ENCODE assay signal across 11 mouse cellular contexts in the genomic region with DNA sequence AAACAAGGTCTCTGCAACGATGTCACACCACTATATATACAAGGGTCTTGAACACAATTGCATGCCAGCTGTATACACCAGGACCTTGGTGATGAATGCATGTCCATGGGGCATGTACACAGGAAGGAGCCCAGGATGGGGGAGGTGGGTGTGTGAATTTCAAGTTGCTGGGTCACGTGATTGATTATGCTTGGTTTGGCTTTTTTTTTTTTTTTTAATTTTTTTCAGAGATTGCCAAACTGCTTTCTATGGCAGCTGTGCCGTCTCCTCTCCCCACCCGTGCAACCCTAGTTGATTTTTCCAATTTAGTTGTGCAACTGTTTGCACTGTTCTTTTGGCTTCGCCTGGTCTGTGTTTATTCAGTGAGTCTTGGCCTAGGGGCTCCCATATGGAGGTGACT. TPM values are rescaled to one million over a fixed set of nuclear protein-coding genes. Genes with fewer than 3 reads are reported as not detected.
DNase-seq lines count a peak whose midpoint lies in the region; ATAC-seq and TF ChIP-seq lines count a peak whose summit lies in the region.
"Had no signal": no experiment of that assay in that cellular context is flagged by ENCODE, and none has a peak within 500 bp of the region (broad histone marks: within the 10 kb centered on the region; RNA-seq: fewer than 3 reads in every experiment).

No protein-coding gene starts in this region.

- no peak for TF ChIP-seq RAD21 in MEL (IDR thresholded peaks at IDR 0.05; ENCODE audit: low read depth, low read length)

- H3K79me2 ChIP-seq in MEL (ENCODE audit: control insufficient read depth, insufficient read depth, low read length, poor library complexity): no peaks in the 10 kb centered on the region

- no peak for TF ChIP-seq EP300 in MEL (IDR thresholded peaks at IDR 0.05; ENCODE audit: low read depth in 1 of 2, low read length in 2 of 2)
- peak; percentile 58; the same call in 1 of the 2 replicates for TF ChIP-seq EP300 in lung, postnatal 0 days (IDR thresholded peaks at IDR 0.05)

- no peak for TF ChIP-seq POLR2A in MEL (IDR thresholded peaks at IDR 0.05; ENCODE audit: control insufficient read depth in 1 of 2, insufficient read depth in 1 of 2, low read depth in 1 of 2, low read length in 2 of 2, poor library complexity in 1 of 2)

- ATAC-seq in intestine, embryonic 14.5 days (replicated peaks; ENCODE audit: low FRiP score, low TSS enrichment, low read depth): no peak
- no peak for ATAC-seq in intestine, postnatal 0 days
- ATAC-seq in granulocyte monocyte progenitor cell, adult 5-6 weeks (replicated peaks; ENCODE audit: poor library complexity, severe bottlenecking): peak; percentile 19; the same call in 1 of the 2 replicates
- peak; percentile 44 for ATAC-seq in lung, postnatal 0 days
- ATAC-seq in inflammation-experienced regulatory T-cells, adult 6 months: no peak

- no peak overlapping the region for H3K4me3 ChIP-seq in intestine, embryonic 14.5 days (ENCODE audit: low read depth, low read length)
- no peak overlapping the region for H3K4me3 ChIP-seq in intestine, postnatal 0 days (ENCODE audit: low read depth, low read length)
- H3K4me3 ChIP-seq in MEL (ENCODE audit: control insufficient read depth in 1 of 2, insufficient read depth in 1 of 2, low read depth in 2 of 2, low read length in 2 of 2): no peak overlapping the region
- no peak overlapping the region for H3K4me3 ChIP-seq in lung, postnatal 0 days (ENCODE audit: low read depth, low read length)

- no peak for DNase-seq in intestine, embryonic 14.5 days (ENCODE audit: low spot score)
- no peak for DNase-seq in MEL (ENCODE audit: low read depth, low spot score)
- DNase-seq in lung, postnatal 0 days (ENCODE audit: low spot score): peak; percentile 90
- no peak for DNase-seq in thymus, postnatal 36 days
- no peak for DNase-seq in adrenal gland, postnatal 36 days
- DNase-seq: cerebellum, adult 18-20 months; gastrocnemius, postnatal 10 days; thymus, adult 18-20 months had no signal

- no peak overlapping the region for H3K4me2 ChIP-seq in intestine, embryonic 14.5 days (ENCODE audit: low read length)
- H3K4me2 ChIP-seq in intestine, postnatal 0 days (replicated peaks; ENCODE audit: low read depth): no peak overlapping the region
- H3K4me2 ChIP-seq in lung, postnatal 0 days (replicated peaks; ENCODE audit: low read depth, low read length): no peak overlapping the region

- no peak overlapping the region for H3K9ac ChIP-seq in intestine, embryonic 14.5 days (ENCODE audit: low read length)
- no peak overlapping the region for H3K9ac ChIP-seq in intestine, postnatal 0 days (ENCODE audit: low read depth, low read length)
- H3K9ac ChIP-seq in MEL (ENCODE audit: control insufficient read depth, low read depth, low read length, poor library complexity, severe bottlenecking): no peak overlapping the region
- no peak overlapping the region for H3K9ac ChIP-seq in lung, postnatal 0 days (replicated peaks; ENCODE audit: low read depth)

- H3K27ac ChIP-seq in intestine, embryonic 14.5 days (ENCODE audit: low read depth): peak overlapping the region; percentile 77
- H3K27ac ChIP-seq in intestine, postnatal 0 days (ENCODE audit: low read depth, low read length): no peak overlapping the region
- H3K27ac ChIP-seq in MEL (ENCODE audit: control insufficient read depth, low read depth, low read length): no peak overlapping the region
- peak overlapping the region; percentile 96 for H3K27ac ChIP-seq in lung, postnatal 0 days (ENCODE audit: low read length)

- H3K4me1 ChIP-seq in intestine, embryonic 14.5 days (replicated peaks; ENCODE audit: control insufficient read depth, insufficient read depth, low read length): peaks cover 47% of the 10 kb centered on the region
- H3K4me1 ChIP-seq in intestine, postnatal 0 days (replicated peaks; ENCODE audit: control insufficient read depth, insufficient read depth, low read length): 0 out of 2 replicates have a peak, but pooled peaks cover 3% of the 10 kb centered on the region
- H3K4me1 ChIP-seq in MEL (ENCODE audit: control insufficient read depth in 1 of 2, insufficient read depth in 2 of 2, low read length in 2 of 2): no peaks in the 10 kb centered on the region
- peaks cover 41% of the 10 kb centered on the region for H3K4me1 ChIP-seq in lung, postnatal 0 days (ENCODE audit: insufficient read depth, low read depth, low read length)

- no peak for TF ChIP-seq CTCF in intestine, postnatal 0 days (IDR thresholded peaks at IDR 0.05; ENCODE audit: low read depth)
- no peak for TF ChIP-seq CTCF in MEL (IDR thresholded peaks at IDR 0.05 in 2 of 3, conservative IDR thresholded peaks at IDR 0.05 in 1 of 3; ENCODE audit: control insufficient read depth in 1 of 3, insufficient read depth in 1 of 3, low read depth in 2 of 3, low read length in 3 of 3, poor library complexity in 1 of 3, severe bottlenecking in 1 of 3)
- no peak for TF ChIP-seq CTCF in lung, postnatal 0 days (IDR thresholded peaks at IDR 0.05)

- WGBS in intestine, embryonic 14.5 days: 48% methylated on average over 5 of the region's 5 CpGs
- 48% methylated on average over 5 of the region's 5 CpGs for WGBS in intestine, postnatal 0 days
- 30% methylated on average over 5 of the region's 5 CpGs for WGBS in lung, postnatal 0 days

- H3K36me3 ChIP-seq in intestine, embryonic 14.5 days (ENCODE audit: control insufficient read depth, insufficient read depth, low read length): no peaks in the 10 kb centered on the region
- H3K36me3 ChIP-seq in intestine, postnatal 0 days (ENCODE audit: control insufficient read depth, insufficient read depth): no peaks in the 10 kb centered on the region
- no peaks in the 10 kb centered on the region for H3K36me3 ChIP-seq in MEL (ENCODE audit: control insufficient read depth in 1 of 2, insufficient read depth in 2 of 2, low read length in 2 of 2)
- no peaks in the 10 kb centered on the region for H3K36me3 ChIP-seq in lung, postnatal 0 days (ENCODE audit: insufficient read depth, low read length)

- H3K27me3 ChIP-seq in intestine, embryonic 14.5 days (replicated peaks; ENCODE audit: control insufficient read depth, insufficient read depth, low read length): no peaks in the 10 kb centered on the region
- H3K27me3 ChIP-seq in intestine, postnatal 0 days (replicated peaks; ENCODE audit: control insufficient read depth, insufficient read depth, low read length): no peaks in the 10 kb centered on the region
- H3K27me3 ChIP-seq in MEL (ENCODE audit: control insufficient read depth in 1 of 2, insufficient read depth in 2 of 2, low read length in 2 of 2): no peaks in the 10 kb centered on the region
- no peaks in the 10 kb centered on the region for H3K27me3 ChIP-seq in lung, postnatal 0 days (replicated peaks; ENCODE audit: insufficient read depth, low read length)

- H3K9me3 ChIP-seq in intestine, embryonic 14.5 days (ENCODE audit: control insufficient read depth, low read length): no peaks in the 10 kb centered on the region
- no peaks in the 10 kb centered on the region for H3K9me3 ChIP-seq in intestine, postnatal 0 days (ENCODE audit: control insufficient read depth)
- no peaks in the 10 kb centered on the region for H3K9me3 ChIP-seq in MEL (replicated peaks; ENCODE audit: insufficient read depth, low read length)
- no peaks in the 10 kb centered on the region for H3K9me3 ChIP-seq in lung, postnatal 0 days (ENCODE audit: low read length)

TF ChIP-seq in MEL, 35 proteins besides CTCF, POLR2A, EP300 and RAD21 (continues in another document):
- TF ChIP-seq MAX (IDR thresholded peaks at IDR 0.05; ENCODE audit: low read length) (no peak), E2F4 (IDR thresholded peaks at IDR 0.05; ENCODE audit: borderline replicate concordance, low read depth, low read length) (no peak)

RNA-seq across cellular contexts. Expression of gene Gadd45b, which starts 32.7 kb away (rescaled TPM):
- 18.2 and 21.2 TPM in 2 replicates for polyA plus RNA-seq in intestine, embryonic 14.5 days (2014; fragmentation: Nextera tagmentation; extraction: Ambion mirVana)
- 19.9 and 20.1 TPM in 2 replicates for polyA plus RNA-seq in intestine, postnatal 0 days (2015; fragmentation: Nextera tagmentation; extraction: Ambion mirVana)
- total RNA-seq in MEL (2012; rRNA removed): 13.3 and 13.4 TPM in 2 replicates
- polyA plus RNA-seq in MEL (2012; ENCODE audit: insufficient read depth in 1 of 2, insufficient read length in 2 of 2, low read depth in 1 of 2, low replicate concordance in 2 of 2, missing spikeins in 1 of 2): 10 to 100 TPM in 1 of 2 experiments, not detected in 1; 10.1 TPM
- 20.1 and 21.5 TPM in 2 replicates for total RNA-seq in granulocyte monocyte progenitor cell, adult 5-6 weeks (2014; fragmentation: Nextera tagmentation)
- 25.6 and 27.6 TPM in 2 replicates for total RNA-seq in granulocyte monocyte progenitor cell, adult 5-6 weeks (2017)
- 131 and 145 TPM in 2 replicates for polyA plus RNA-seq in lung, postnatal 0 days (2015; fragmentation: Nextera tagmentation; extraction: Ambion mirVana)
- 10 to 100 TPM; 26.4 to 51.5 (median 39.3) TPM for polyA plus RNA-seq in inflammation-experienced regulatory T-cells, adult 6 months (2017; shearing (Covaris generic))
- total RNA-seq in adrenal gland, postnatal 36 days (2021): 100 to 1,000 TPM in 1 of 2 experiments, 10 to 100 TPM in 1; 81.7 to 149 TPM

RNA-seq across cellular contexts. Expression of gene Lmnb2, which starts 44.5 kb away (rescaled TPM):
- 15.5 and 18.3 TPM in 2 replicates for polyA plus RNA-seq in intestine, embryonic 14.5 days (2014; fragmentation: Nextera tagmentation; extraction: Ambion mirVana)
- 12.5 and 12.9 TPM in 2 replicates for polyA plus RNA-seq in intestine, postnatal 0 days (2015; fragmentation: Nextera tagmentation; extraction: Ambion mirVana)
- 28.4 and 32.8 TPM in 2 replicates for total RNA-seq in MEL (2012; rRNA removed)
- polyA plus RNA-seq in MEL (2012; ENCODE audit: insufficient read depth in 1 of 2, insufficient read length in 2 of 2, low read depth in 1 of 2, low replicate concordance in 2 of 2, missing spikeins in 1 of 2): 10 to 100 TPM in 1 of 2 experiments, not detected in 1; 29.9 TPM
- 24.9 and 35.1 TPM in 2 replicates for total RNA-seq in granulocyte monocyte progenitor cell, adult 5-6 weeks (2014; fragmentation: Nextera tagmentation)
- 56.2 and 62.8 TPM in 2 replicates for total RNA-seq in granulocyte monocyte progenitor cell, adult 5-6 weeks (2017)
- polyA plus RNA-seq in lung, postnatal 0 days (2015; fragmentation: Nextera tagmentation; extraction: Ambion mirVana): 6.9 and 7.3 TPM in 2 replicates
- polyA plus RNA-seq in inflammation-experienced regulatory T-cells, adult 6 months (2017; shearing (Covaris generic)): 1 to 10 TPM; 2.4 to 4.5 (median 3.5) TPM
- 10 to 100 TPM; 11.2 to 17.2 TPM for total RNA-seq in adrenal gland, postnatal 36 days (2021)

RNA-seq across cellular contexts. Expression of gene Gng7, which starts 52.2 kb away (rescaled TPM):
- polyA plus RNA-seq in intestine, embryonic 14.5 days (2014; fragmentation: Nextera tagmentation; extraction: Ambion mirVana): 4.7 and 4.8 TPM in 2 replicates
- polyA plus RNA-seq in intestine, postnatal 0 days (2015; fragmentation: Nextera tagmentation; extraction: Ambion mirVana): 0.81 and 1.2 TPM in 2 replicates
- total RNA-seq in MEL (2012; rRNA removed): 0.92 and 1.3 TPM in 2 replicates
- polyA plus RNA-seq in MEL (2012; ENCODE audit: insufficient read depth in 1 of 2, insufficient read length in 2 of 2, low read depth in 1 of 2, low replicate concordance in 2 of 2, missing spikeins in 1 of 2): 1 to 10 TPM in 1 of 2 experiments, not detected in 1; 6.2 TPM
- total RNA-seq in granulocyte monocyte progenitor cell, adult 5-6 weeks (2014; fragmentation: Nextera tagmentation): 0.30 and 1.5 TPM in 2 replicates
- total RNA-seq in granulocyte monocyte progenitor cell, adult 5-6 weeks (2017): 0.09 and 0.46 TPM in 2 replicates
- polyA plus RNA-seq in lung, postnatal 0 days (2015; fragmentation: Nextera tagmentation; extraction: Ambion mirVana): 1.0 and 1.4 TPM in 2 replicates
- not detected for polyA plus RNA-seq in inflammation-experienced regulatory T-cells, adult 6 months (2017; shearing (Covaris generic))
- total RNA-seq in adrenal gland, postnatal 36 days (2021): 1 to 10 TPM; 6.4 to 6.7 TPM

Comparison
In these comparisons a context has a peak if more than half of its experiments do, and no peak if none do; other contexts are left out.
1. H3K27ac ChIP-seq: peak in intestine, embryonic 14.5 days (single experiment) and lung, postnatal 0 days (single experiment); none in intestine, postnatal 0 days (single experiment) and MEL (single experiment).
2. ATAC-seq: peak in granulocyte monocyte progenitor cell, adult 5-6 weeks (single experiment) and lung, postnatal 0 days (single experiment); none in intestine, embryonic 14.5 days (single experiment), intestine, postnatal 0 days (single experiment) and inflammation-experienced regulatory T-cells, adult 6 months (single experiment).